Mouse (Mus musculus): Measurements from ENCODE around the gene Psmb10.
A peak's percentile ranks its signal among the peaks of the same experiment; 100 is the strongest.
"Not testable (repeated sequence)": the region's sequence is repeated elsewhere in the genome, so short reads cannot be mapped to it uniquely, and the experiment has no call there.

Gene Psmb10

DNA sequence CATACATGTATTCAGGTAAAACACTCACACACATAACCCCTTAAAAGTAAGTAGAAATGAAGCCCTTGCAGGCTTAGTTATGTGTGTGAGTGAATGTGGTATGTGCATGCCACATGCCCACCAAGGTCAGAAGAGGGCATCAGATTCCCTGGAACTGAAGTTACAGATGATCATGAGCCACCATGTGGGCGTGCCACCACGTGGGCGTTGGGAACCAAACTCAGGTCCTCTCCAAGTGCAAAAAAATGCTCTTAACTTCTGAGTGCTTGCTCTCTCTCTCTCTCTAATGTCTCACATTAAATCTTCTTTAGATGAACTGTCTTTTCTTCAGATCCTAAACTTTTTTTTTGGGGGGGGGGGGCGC is at the start of gene Psmb10:
Gene Psmb10 (minus strand): TSS at position 139 of the 364 bp plus-strand sequence.
- no peak for DNase-seq

GRCm38 (mm10) chr8:105983406-105983805 is 45.2 kb upstream of the Psmb10 start:
- DNase-seq, result not testable (repeated sequence)

DNA sequence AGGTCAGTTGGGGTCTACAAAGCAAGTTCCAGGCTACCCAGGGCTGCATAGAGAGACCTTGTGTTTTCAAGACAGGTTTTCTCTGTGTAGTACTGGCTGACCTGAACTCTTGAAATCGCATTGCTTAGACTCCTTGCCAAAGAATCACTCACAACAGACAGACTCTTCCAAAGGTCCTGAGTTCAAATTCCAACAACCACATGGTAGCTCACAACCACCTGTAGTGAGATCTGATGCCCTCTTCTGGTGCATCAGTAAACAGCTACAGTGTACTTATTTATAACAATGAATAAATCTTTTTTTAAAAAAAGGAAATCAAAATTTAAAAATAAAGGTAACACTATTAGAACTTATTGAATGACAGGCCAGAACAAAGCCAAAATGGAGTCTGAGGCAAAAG is 42.9 kb upstream of the Psmb10 start:
- no peak for DNase-seq

DNA sequence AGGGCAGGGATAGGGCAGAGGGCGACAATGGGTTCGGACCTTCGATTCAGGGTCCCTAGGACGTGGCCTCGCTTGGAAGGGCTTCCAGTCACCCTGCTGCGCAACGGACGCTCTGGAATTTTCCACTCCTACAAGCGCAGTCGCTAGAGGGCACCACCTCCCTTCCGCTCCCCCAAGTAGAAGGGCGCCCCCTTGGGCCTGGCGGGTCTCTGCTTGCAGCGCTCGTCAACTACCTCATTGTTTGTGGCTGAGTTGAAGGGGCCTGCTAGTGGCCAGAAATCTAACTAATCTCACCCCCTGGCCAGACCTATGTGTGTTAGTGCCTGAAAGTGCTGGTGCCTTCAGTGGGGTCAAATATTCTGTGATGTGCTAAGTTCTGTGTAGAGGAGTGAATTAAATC is 41.1 kb upstream of the Psmb10 start, which contains the start of gene Dpep3:
Gene Dpep3 (minus strand): TSS at position 105 of the 400 bp plus-strand sequence.
- DNase-seq, result no peak

GRCm38 (mm10) chr8:105975363-105975762 is 37.1 kb upstream of the Psmb10 start:
- no peak for DNase-seq

DNA sequence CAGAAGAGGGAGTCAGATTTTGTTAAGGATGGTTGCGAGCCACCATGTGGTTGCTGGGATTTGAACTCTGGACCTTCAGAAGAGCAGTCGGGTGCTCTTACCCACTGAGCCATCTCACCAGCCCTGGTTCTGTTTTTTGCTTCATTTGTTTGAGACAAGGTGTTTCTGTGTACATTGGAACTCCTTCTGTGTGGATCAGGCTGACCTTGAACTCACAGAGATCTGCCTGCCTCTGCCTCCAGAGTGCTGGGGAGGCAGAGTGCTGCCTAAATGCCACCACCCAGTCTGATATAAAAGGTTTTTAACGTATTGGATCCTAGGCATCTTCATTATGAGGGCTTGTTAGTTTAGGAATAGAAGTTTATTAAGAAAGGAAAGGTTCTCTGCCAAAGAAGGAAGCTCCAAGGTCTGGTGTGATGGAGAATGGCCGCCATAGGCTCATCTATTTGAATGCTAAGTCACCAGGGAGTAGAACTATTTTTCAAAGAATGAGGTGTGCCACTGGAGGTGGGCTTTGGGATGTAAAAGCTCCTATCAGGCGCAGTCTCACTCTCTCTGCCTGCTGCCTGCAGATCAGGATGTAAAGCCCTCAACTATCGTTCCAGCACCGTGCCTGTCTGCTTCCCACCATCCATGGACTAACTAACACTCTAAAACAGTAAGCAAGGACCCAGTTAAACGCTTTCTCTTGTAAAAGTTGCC is 32.9 kb upstream of the Psmb10 start:
- DNase-seq, result no peak

DNA sequence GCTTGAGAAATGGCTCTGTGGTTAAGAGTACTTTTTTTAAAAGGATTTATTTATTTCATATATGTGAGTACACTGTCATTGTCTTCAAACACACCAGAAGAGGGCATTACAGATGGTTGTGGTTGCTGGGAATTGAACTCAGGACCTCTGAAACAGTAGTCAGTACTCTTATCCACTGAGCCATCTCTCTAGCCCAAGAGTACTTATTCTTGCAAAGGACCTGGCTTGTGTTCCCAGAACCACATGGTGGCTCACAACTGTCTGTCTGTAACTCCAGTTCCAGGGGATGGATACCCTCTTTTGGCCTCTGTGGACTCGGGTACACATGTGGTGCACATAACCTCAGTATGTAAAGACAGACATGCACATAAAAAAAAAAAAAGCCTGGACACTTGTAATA is 31.1 kb upstream of the Psmb10 start:
- DNase-seq, result no peak

DNA sequence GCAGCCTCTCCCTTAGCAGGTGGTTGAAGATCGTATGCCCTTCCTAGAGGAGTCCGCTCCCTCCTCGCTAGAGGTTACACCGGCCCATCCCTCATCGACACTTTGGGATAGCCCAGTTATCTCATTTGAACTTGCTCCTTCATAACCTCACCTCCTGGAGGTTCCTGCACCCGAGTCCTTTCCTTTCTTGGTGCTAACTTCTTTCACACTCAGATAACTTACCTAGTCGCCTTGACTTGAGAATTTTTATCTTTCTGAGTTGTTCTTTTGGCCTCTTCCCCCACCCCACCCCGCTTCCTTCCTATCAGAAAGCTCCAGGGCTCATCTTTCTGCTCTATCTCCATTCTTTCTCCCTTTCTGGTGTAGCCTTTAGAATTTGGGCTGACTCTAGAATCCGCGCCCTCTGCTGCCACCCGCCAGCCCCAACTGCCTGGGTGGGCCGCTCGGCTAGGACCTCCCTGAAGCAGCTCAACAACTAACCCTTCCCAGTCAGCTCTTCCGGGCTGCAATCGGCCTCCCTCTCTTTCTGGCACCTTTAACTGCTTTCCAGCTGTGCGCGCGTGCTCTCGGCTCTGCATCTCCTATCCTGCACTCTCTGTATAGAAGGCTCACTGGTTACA is 28.6 kb upstream of the Psmb10 start:
- DNase-seq, result peak; percentile 14

DNA sequence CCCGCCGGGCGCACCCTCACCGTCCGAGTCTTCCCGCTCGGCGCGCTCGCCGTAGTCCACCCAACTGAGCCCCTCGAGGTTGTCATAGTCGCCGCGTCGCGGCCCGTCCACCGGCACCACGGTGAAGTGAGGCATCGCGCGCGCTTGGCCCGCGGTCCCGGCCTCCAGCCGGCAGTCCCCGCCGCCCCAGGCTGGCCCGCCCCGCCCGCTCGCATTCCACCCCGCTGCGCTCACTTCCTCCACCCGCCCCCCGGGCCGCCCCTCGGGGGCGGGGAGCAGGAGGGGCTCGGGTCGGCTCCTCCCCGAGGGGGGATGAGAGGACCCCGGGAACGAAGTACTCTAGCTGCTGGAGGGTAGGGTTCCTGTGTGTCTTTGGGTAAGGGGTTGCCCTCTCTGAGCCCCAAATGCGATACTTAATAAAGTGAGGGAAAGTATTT is 27.7 kb upstream of the Psmb10 start, which contains the start of gene Slc12a4:
Gene Slc12a4 (minus strand): TSS at position 193 of the 437 bp plus-strand sequence.
- DNase-seq, result peak; percentile 77 to 79

DNA sequence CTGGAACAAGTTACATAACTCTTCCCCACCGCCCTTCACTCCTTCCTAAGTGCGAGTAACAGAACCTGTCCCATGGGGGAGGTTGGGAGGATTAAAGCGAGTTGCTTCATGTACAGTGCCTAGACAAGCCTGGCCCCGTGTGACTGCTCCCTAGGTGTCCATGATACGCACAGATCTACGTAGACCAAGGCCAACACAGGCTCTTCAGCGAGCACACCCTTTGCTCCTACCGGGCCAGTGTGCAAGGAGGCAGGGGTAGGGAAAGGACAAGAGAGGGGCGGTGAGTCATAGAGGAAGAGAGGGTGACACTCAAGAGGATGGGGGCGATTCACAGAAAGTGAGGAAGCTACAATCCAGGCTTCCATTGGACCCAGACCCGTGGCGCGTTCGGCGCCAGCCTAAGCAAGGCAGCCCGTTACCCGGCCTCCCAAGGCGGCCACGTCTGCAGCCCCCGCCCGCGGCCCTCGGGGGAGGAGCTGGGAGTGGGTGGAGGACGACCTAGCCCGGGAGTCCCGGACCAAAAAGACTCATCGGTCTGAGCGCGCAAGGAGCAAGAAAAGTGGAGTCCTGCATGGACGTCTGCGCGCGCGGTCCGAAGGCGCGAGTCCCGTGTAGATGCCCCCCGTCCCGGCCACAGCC is 27.1 kb upstream of the Psmb10 start:
- DNase-seq, result peak; percentile 45 to 52

DNA sequence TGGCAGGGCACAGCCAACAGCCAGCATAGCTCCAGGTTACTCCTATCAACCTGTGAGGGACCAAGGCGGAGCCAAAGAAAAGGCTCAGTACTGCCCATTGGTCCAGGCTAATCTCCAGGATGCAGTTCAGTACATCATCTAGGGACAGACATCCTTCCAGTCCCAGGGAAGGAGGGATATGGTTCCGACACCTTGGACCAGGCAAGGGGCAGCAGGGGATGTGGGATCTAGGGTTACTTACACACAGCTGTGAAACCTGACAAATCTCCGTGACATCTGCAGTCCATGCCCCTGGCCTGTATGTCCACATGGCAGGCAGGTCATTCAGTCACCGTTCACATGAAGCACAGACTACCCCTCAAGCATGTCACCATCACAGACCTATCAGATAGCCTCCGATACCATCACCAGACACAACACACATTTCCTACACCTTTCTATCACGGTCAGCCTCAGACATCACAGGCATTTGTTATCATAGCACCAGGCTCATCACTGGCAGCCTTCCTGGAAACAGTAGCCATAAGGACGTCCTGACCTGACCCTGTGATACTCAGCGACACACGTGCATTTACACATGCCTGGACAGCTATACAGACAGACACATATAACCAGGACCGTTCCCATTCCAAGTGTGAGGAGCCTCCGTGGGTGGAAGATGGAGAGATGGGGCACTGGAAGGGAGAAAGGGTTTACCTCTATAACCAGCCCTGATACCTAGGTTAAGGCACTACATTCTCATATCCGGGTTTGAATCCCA is 26.4 kb upstream of the Psmb10 start:
- DNase-seq, result no peak

GRCm38 (mm10) chr8:105961536-105961935 is 23.3 kb upstream of the Psmb10 start:
- no peak for DNase-seq

- no peak for DNase-seq
These were observed 22.9 kb upstream of the Psmb10 start for GRCm38 (mm10) chr8:105961101-105961500.

GRCm38 (mm10) chr8:105959350-105959749 is 21.1 kb upstream of the Psmb10 start:
- DNase-seq, result no peak

- DNase-seq, result no peak
These were observed 19.6 kb upstream of the Psmb10 start for GRCm38 (mm10) chr8:105957813-105958212.

- DNase-seq, result no peak
These were observed 18.3 kb upstream of the Psmb10 start for GRCm38 (mm10) chr8:105956556-105956955.

- DNase-seq, result no peak
These were observed 12.9 kb upstream of the Psmb10 start for GRCm38 (mm10) chr8:105951057-105951659.

GRCm38 (mm10) chr8:105949350-105949749 is 11.1 kb upstream of the Psmb10 start:
- no peak for DNase-seq

GRCm38 (mm10) chr8:105943321-105943739 is 5.1 kb upstream of the Psmb10 start, which contains the start of gene Lcat:
Gene Lcat, minus strand, starts transcription at chr8:105943382.
- DNase-seq, result no peak

DNA sequence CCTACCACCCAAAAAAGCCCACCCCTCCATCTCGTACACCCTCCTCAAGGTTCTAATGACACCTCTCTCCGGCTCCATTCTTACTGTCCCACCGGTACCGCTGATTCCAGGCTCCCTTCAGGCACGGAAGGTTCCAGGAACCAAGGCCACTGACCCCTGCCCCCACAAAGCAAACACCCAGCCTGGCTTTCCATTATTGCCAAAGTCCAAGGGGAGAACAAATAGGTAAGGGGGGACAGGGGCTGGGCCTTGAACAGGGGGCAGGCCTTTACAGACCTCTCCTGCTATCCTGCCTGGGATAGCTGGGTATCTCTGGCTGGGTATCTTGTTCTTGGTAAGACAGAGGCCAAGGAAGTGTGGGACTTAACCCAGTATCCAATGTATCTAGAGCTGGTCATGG is 4.3 kb upstream of the Psmb10 start:
- DNase-seq, result no peak

DNA sequence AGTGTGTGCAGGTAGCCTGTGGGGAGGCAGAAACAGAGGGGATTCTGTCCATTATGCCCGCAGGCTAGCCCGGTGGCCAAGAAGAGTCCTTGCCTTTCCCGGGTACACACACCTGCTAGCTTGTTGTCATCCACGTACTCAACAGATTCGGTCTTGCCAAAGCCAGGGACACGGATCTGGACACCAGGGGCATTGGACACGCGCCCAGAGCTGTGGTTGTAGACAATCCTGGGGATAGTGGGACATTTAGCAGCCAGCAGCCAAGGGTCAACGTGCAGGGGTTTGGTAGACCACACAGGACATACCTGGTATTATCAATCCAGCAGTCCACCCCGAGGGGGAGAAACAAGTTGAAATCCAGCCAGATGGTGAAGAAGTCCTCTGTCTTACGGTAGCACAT is 3.8 kb upstream of the Psmb10 start:
- no peak for DNase-seq

- DNase-seq, result peak; percentile 73
These were observed 543 bp downstream of the Psmb10 start for GRCm38 (mm10) chr8:105937496-105938305.
